Mouse (Mus musculus): ENCODE results near the gene Ezh1. TPM values are rescaled to one million over a fixed set of nuclear protein-coding genes. Genes with fewer than 3 reads are reported as not detected.

The Ezh1 gene
- total and polyA plus RNA-seq, 2 experiments from 2014 or later = 22.5 to 25.6 TPM

DNA sequence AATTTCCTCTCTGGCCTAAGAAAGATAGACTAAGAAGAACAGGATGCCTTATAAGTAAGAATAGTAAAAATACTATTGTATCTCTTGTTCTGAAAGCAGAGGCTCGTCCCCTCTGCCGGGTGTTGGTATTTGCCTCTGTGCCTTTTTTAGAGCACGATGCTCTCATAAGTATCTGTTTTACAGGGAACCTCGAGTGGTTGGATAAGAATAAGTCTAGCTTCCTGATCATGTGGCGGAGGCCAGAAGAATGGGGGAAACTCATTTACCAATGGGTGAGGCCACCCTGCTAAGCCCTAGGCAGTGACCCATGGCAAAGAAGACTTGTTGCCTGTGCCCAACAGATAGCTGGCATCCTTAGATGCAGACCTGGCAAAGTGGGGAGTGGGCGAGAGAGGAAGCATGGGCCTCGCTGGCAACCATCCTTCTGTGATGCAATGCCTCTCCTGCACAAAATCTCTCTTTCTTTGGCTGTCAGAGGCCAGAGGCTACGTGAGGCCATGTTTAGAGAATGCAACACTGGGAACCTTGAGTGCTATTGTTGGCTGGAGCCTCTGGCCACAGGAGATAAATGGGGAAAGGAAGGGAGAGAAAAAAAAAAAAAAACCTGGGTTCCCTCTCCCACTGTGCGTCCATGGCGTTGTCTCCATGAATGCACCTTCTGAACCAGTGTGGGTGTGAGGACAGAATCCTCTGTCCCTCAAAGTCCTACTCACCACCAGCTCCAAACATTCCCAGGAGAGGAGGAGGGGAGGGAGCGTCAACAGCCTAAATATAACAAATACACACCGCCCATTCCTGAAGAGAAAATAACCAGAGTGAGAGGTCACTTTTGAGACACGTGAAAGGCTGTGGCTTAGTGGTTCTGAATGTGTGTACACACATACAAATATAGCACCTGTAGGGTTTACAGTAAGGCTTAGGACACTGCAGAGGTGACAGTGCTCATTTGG is 29.8 kb upstream of the Ezh1 start:
- Histone ChIP-seq H3K27me3 (ENCODE audit: insufficient read depth, low read length) (no peaks in the 10 kb centered on the region), H3K27ac (ENCODE audit: low read depth, low read length) (no peak overlapping the region), H3K9ac (no peak overlapping the region), H3K4me3 (ENCODE audit: low read depth, low read length) (no peak overlapping the region), H3K4me1 (ENCODE audit: insufficient read depth) (peaks cover 17% of the 10 kb centered on the region), H3K4me2 (ENCODE audit: low read depth) (no peak overlapping the region), H3K9me3 (ENCODE audit: low read length) (no peaks in the 10 kb centered on the region), H3K36me3 (ENCODE audit: insufficient read depth) (no peaks in the 10 kb centered on the region; the same call in 1 of the 2 replicates)
- DNase-seq (no peak), ATAC-seq (no peak)
- 92% methylated on average over 13 of the region's 13 CpGs for WGBS
- TF ChIP-seq CTCF (IDR thresholded peaks at IDR 0.05; ENCODE audit: low read depth) = no peak

GRCm38 (mm10) chr11:101253613-101254389 is 27.5 kb upstream of the Ezh1 start, which contains the start of gene Vps25:
TSS of gene Vps25 (plus strand) at chr11:101253707.
- ATAC-seq (peak; percentile 95), DNase-seq (peak; percentile 89)
- Histone ChIP-seq H3K27ac (ENCODE audit: low read depth, low read length) (peak within 1 kb of the TSS; percentile 87), H3K27me3 (ENCODE audit: insufficient read depth, low read length) (no peaks in the 10 kb centered on the region), H3K9ac (peak within 1 kb of the TSS; percentile 88), H3K4me3 (ENCODE audit: low read depth, low read length) (peak within 1 kb of the TSS; percentile 84), H3K9me3 (ENCODE audit: low read length) (no peaks in the 10 kb centered on the region), H3K36me3 (ENCODE audit: insufficient read depth) (no peaks in the 10 kb centered on the region; the same call in 1 of the 2 replicates), H3K4me2 (ENCODE audit: low read depth) (peak within 1 kb of the TSS; percentile 93), H3K4me1 (ENCODE audit: insufficient read depth) (peaks cover 11% of the 10 kb centered on the region; the same call in 1 of the 2 replicates)
- TF ChIP-seq CTCF (IDR thresholded peaks at IDR 0.05; ENCODE audit: low read depth) = peak; percentile 29; the same call in 1 of the 2 replicates
- 2% methylated on average over 40 of the region's 40 CpGs for WGBS

DNA sequence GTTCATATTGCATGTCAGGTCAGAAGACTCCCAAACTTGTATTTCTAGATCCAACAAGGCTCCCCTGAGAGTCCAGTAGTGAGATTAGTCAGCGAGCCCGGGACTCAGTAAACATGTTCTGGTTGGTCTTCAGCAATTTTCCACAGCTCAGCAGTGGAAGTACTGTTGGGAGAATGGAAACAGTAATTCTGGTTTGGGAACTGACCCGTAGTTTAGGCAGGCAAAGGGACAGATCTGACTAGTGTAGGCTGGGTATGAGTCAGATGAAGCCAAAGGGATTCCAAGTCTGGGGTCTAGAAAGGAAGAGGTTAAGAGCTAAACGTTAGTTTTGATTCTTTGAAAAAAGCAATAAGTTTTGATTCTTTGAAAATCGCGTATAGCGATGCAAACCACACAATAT is 26.7 kb upstream of the Ezh1 start:
- 14% methylated on average over 7 of the region's 7 CpGs for WGBS

GRCm38 (mm10) chr11:101251031-101251430 is 24.8 kb upstream of the Ezh1 start:
- DNase-seq (no peak), ATAC-seq (no peak)
- TF ChIP-seq CTCF (IDR thresholded peaks at IDR 0.05; ENCODE audit: low read depth) = no peak
- Histone ChIP-seq H3K27ac (ENCODE audit: low read depth, low read length) (no peak overlapping the region), H3K4me2 (ENCODE audit: low read depth) (no peak overlapping the region), H3K9me3 (ENCODE audit: low read length) (no peaks in the 10 kb centered on the region), H3K4me1 (ENCODE audit: insufficient read depth) (peaks cover 11% of the 10 kb centered on the region; the same call in 1 of the 2 replicates), H3K27me3 (ENCODE audit: insufficient read depth, low read length) (peaks cover 11% of the 10 kb centered on the region), H3K4me3 (ENCODE audit: low read depth, low read length) (no peak overlapping the region), H3K36me3 (ENCODE audit: insufficient read depth) (no peaks in the 10 kb centered on the region; the same call in 1 of the 2 replicates), H3K9ac (no peak overlapping the region)
- WGBS = 76% methylated on average over 2 of the region's 2 CpGs

More for the DNA sequence above, 26.7 kb upstream of the Ezh1 start:
- TF ChIP-seq CTCF (IDR thresholded peaks at IDR 0.05; ENCODE audit: low read depth) = no peak
- Histone ChIP-seq H3K36me3 (ENCODE audit: insufficient read depth) (no peaks in the 10 kb centered on the region; the same call in 1 of the 2 replicates), H3K27me3 (ENCODE audit: insufficient read depth, low read length) (peaks cover under 1% of the 10 kb centered on the region; the same call in 1 of the 2 replicates), H3K27ac (ENCODE audit: low read depth, low read length) (no peak overlapping the region), H3K4me1 (ENCODE audit: insufficient read depth) (peaks cover 11% of the 10 kb centered on the region; the same call in 1 of the 2 replicates), H3K9me3 (ENCODE audit: low read length) (no peaks in the 10 kb centered on the region), H3K4me3 (ENCODE audit: low read depth, low read length) (peak overlapping the region; percentile 84), H3K9ac (peak overlapping the region; percentile 88; the same call in 1 of the 2 replicates), H3K4me2 (ENCODE audit: low read depth) (peak overlapping the region; percentile 93)
- no peak for ATAC-seq
- no peak for DNase-seq

- Histone ChIP-seq H3K27ac (ENCODE audit: low read depth, low read length) (no peak overlapping the region), H3K4me3 (ENCODE audit: low read depth, low read length) (no peak overlapping the region), H3K9me3 (ENCODE audit: low read length) (no peaks in the 10 kb centered on the region), H3K36me3 (ENCODE audit: insufficient read depth) (no peaks in the 10 kb centered on the region), H3K27me3 (ENCODE audit: insufficient read depth, low read length) (peaks cover 15% of the 10 kb centered on the region), H3K9ac (no peak overlapping the region), H3K4me1 (ENCODE audit: insufficient read depth) (peaks cover 9% of the 10 kb centered on the region), H3K4me2 (ENCODE audit: low read depth) (no peak overlapping the region)
- peak; percentile 70 for TF ChIP-seq CTCF (IDR thresholded peaks at IDR 0.05; ENCODE audit: low read depth)
- ATAC-seq (no peak), DNase-seq (peak; percentile 78)
- 38% methylated on average over 14 of the region's 14 CpGs for WGBS
Observed at GRCm38 (mm10) chr11:101248258-101248994, 22.2 kb upstream of the Ezh1 start.

- WGBS = 86% methylated on average over 6 of the region's 6 CpGs
- ATAC-seq = no peak
- H3K4me1 ChIP-seq (ENCODE audit: insufficient read depth) = peaks cover 4% of the 10 kb centered on the region; the same call in 1 of the 2 replicates
- H3K4me2 ChIP-seq (ENCODE audit: low read depth) = peak overlapping the region; percentile 97; the same call in 1 of the 2 replicates
- no peak for TF ChIP-seq CTCF (IDR thresholded peaks at IDR 0.05; ENCODE audit: low read depth)
- H3K9ac ChIP-seq = no peak overlapping the region
- no peak overlapping the region for H3K27ac ChIP-seq (ENCODE audit: low read depth, low read length)
- H3K27me3 ChIP-seq (ENCODE audit: insufficient read depth, low read length) = peaks cover 15% of the 10 kb centered on the region
- H3K9me3 ChIP-seq (ENCODE audit: low read length) = no peaks in the 10 kb centered on the region
- H3K36me3 ChIP-seq (ENCODE audit: insufficient read depth) = no peaks in the 10 kb centered on the region
- no peak for DNase-seq
- no peak overlapping the region for H3K4me3 ChIP-seq (ENCODE audit: low read depth, low read length)
Observed at GRCm38 (mm10) chr11:101247521-101248030, 21.3 kb upstream of the Ezh1 start.
